Mouse (Mus musculus) heart, adult 9 months (tissue): ENCODE measurements around the gene Flt3.

ENCODE experiments used
- DNase-seq, 2 experiments: peaks; one replicate each; pipeline ENCODE4 v3.0.0; 2022; ENCODE audit warnings: low spot score in 2 of 2

The Flt3 gene

DNA sequence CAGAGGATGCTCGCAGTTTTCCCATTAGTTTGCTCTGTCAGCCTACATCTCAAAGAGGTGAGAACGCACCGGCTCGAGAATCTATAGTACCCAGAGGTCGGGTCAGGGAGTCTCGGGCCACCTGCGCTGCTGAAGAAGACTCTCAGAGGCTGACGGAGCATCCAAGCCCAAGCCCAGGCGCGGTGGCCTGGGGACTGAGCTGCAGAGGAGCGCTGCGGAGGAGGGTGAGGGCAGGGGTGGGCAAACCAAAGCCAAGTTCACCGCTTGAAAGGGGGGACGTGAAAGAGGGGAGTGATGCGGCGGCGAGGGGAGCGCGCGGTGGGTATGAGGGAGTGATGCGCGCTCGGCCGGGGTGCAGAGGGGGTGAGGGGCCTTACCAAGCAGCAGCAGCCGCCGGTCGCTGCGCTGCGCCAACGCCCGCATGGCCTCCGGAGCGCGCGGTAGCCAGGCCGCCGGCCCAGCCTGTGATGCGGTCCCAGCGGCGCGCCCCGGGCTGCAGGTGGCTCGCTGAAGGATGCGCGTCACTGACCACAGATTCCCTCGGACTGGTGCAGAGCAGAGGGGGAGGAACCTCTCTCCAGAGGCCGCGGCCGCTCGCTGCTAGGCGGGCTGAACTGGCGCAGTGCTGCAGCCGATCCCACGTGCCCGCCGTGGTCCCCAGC lies at the start of gene Flt3:
Gene Flt3 (minus strand): TSS at position 647 of the 662 bp plus-strand sequence.
- DNase-seq = no peak

- DNase-seq = no peak
These were observed 48.6 kb upstream of the Flt3 start for GRCm38 (mm10) chr5:147448933-147449332.

- DNase-seq = no peak
These were observed 48.2 kb upstream of the Flt3 start for GRCm38 (mm10) chr5:147448526-147448925.

GRCm38 (mm10) chr5:147445252-147445651 lies 45.0 kb upstream of the Flt3 start:
- no peak for DNase-seq

- DNase-seq = no peak
These were observed 44.5 kb upstream of the Flt3 start for GRCm38 (mm10) chr5:147444757-147445156.

- DNase-seq = no peak
These were observed 44.0 kb upstream of the Flt3 start for GRCm38 (mm10) chr5:147444298-147444697.

DNA sequence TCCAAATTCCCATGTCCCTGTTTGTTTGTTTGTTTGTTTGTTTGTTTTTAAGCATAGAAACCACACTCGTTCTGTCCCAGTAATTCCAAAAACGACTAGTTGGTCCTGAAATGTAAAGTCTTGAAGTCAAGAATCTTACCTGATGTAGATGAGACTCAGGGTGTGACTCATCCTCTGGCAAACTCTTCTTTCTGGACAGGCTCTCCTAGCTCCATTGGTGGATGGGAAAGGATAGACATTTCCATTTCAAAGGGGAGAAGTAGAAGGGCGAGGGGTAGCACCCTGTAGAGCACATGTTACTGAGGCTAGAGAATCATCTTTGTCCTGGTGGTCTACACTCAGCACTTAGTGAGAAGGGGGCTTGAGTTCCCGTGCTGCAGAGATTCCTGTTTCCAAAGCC lies 42.5 kb upstream of the Flt3 start:
- no peak for DNase-seq

DNA sequence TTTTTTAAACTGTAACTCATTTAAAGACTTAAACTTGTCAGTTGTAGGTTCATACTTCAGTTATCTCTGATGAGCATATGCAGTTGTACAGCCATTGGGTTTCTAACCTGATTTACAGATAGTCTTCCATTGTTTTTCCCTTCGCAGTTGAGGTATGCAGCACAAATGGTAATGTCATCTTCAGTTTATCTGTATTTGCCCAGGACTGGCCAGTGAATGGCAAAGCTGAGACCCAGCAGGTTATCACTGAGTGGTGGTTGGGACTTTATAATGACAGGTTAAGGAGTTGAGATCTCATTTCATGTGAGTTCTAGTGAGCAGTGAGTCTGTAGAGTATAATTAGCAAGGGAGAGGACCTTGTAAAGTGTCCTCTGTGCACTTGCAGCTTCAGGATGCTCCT lies 41.7 kb upstream of the Flt3 start:
- no peak for DNase-seq

DNA sequence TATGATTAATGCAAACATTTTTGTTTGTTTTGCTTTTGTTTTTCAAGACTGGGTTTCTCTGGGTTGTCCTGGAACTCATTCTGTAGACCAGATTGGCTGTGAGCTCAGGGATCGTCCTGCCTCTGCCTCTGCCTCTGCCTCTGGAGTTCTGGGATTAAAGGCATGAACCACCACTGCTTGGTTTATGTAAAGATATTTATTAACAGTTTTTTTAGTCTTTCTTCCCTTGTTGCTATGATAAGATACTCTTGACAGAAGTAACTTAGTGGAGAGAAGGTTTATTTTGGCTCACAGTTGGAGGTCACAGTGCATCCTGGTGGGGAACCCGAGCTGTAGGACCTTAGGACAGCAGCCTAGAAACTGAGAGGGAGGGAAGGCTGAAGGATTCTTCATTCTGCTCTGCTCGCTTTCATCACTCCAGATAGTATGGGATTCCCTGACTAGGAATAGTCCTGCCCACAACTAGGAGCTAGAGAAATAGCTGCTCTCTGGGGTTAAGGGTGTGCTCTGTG lies 40.8 kb upstream of the Flt3 start:
- no peak for DNase-seq

DNA sequence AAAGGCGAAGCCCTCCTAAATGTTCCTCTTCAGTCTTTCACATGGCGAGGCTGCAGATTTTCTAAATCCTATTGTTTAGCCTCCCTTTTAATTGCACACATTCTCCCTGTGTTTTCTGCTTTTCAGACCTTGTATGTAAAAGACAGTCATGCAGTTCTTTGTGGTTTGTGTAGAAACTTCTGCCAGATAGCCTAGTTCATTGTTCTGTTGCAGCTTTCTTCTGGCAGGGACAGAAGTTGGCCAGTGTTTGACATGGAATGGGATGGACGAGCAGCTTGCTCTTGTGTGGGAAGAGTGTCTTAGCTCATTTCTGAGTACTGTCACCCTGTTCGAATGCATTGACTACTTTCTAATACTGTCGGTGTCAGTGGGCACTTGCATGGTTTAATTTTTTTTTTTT lies 36.2 kb upstream of the Flt3 start:
- no peak for DNase-seq

GRCm38 (mm10) chr5:147435751-147436150 lies 35.5 kb upstream of the Flt3 start:
- no peak for DNase-seq

- DNase-seq = peak in 1 of 2 experiments; percentile 23
These were observed 34.9 kb upstream of the Flt3 start for GRCm38 (mm10) chr5:147435224-147435623.

DNA sequence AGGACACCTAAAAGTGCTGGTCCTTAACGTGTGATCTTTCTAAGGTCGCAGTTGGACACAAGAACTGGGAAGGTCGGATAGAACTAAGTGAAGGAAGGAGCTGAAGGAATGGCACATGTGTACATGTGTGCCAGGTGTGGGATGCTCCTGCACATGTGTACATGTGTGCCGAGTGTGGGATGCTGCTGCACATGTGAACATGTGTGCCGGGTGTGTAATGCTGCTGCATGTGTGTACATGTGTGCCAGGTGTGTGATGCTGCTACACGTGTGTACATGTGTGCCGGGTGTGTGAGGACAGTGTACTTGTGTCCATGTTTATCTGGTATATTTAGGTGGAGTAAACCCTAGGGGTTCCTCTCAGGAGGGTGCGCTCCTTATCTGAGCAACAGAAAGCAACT lies 32.6 kb upstream of the Flt3 start:
- no peak for DNase-seq

- DNase-seq = peak; percentile 61 to 68
These were observed 30.9 kb upstream of the Flt3 start for GRCm38 (mm10) chr5:147430936-147431839.

DNA sequence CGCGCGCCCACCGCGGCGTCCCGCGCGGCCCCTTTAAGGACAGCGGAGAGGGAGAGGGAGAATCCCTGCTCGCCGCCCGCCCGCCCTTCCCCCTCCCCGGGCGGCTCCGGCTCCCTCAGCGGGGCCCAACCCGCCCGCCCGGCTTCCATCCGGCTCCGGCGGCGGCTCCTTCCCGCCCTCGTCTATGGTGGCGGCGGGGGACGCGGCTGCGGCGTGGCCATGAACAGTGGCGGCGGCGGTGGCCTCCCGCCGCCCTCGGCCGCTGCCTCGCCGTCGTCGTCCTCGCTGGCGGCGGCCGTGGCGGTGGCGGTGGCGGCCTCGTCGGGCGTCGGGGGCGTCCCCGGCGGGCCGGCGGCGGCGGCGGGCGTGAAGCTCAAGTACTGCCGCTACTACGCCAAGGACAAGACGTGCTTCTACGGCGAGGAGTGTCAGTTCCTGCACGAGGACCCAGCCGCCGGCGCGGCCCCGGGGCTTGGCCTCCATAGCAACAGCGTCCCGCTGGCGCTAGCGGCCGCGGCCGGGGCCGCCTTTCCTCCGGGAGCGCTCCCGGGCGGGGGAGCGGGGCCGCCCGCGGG lies 30.2 kb upstream of the Flt3 start:
- DNase-seq = peak in 1 of 2 experiments; percentile 43

- DNase-seq = peak; percentile 96
These were observed 29.4 kb upstream of the Flt3 start, which contains the start of gene Pan3 for GRCm38 (mm10) chr5:147429535-147430305. TSS of gene Pan3 (plus strand) at chr5:147430161.

- DNase-seq = no peak
These were observed 25.9 kb upstream of the Flt3 start for GRCm38 (mm10) chr5:147426048-147426805.

DNA sequence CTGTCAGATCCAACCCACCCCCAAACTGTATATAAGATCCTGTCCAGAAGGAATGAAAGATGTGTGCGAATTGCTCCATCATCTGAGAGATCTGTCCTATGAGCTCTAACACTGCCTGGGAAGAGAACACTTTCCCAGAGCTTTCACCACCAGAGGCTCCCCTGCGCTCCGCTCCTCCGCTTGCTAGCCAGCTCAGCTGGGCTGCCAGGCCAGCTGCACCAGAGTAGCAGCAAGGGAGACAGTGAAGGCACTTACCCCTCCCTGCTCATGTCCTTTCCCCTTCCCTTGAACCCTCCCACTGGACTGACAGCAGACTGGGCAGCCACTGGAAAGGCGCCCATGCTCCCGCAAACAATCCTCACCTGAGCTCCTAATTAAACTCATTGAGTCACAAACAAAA lies 23.3 kb upstream of the Flt3 start:
- DNase-seq = no peak

GRCm38 (mm10) chr5:147418394-147419121 lies 18.3 kb upstream of the Flt3 start:
- DNase-seq = peak; percentile 34 to 45

GRCm38 (mm10) chr5:147417986-147418385 lies 17.7 kb upstream of the Flt3 start:
- DNase-seq = no peak
